Mouse (Mus musculus) myocyte (in vitro differentiated cells): ENCODE measurements around the gene Prom1. TPM values are rescaled to one million over a fixed set of nuclear protein-coding genes. Genes with fewer than 3 reads are reported as not detected.

Experiments used
- H3K27me3 ChIP-seq: one replicate; pipeline ENCODE4 v1.6.1; 2011; ENCODE audit not compliant: control insufficient read depth, insufficient read depth, insufficient read length
- H3K36me3 ChIP-seq: one replicate; pipeline ENCODE4 v1.6.1; 2011; ENCODE audit not compliant: control insufficient read depth, insufficient read depth
- H3K4me2 ChIP-seq: one replicate; pipeline ENCODE4 v1.6.1; 2011; ENCODE audit warnings: low read depth, control low read depth
- H3K4me3 ChIP-seq: one replicate; pipeline ENCODE4 v1.5.1; 2011; ENCODE audit warnings: mild to moderate bottlenecking, control low read depth, moderate library complexity
- H3K79me2 ChIP-seq: one replicate; pipeline ENCODE4 v1.6.1; 2011; ENCODE audit not compliant: control insufficient read depth, insufficient read depth
- H3ac ChIP-seq: one replicate; pipeline ENCODE4 v1.6.1; 2011; ENCODE audit not compliant: control insufficient read depth, insufficient read length
- CEBPB ChIP-seq: IDR thresholded peaks from 2 replicates; pipeline ENCODE4 v1.6.1; 2011; ENCODE audit warnings: mild to moderate bottlenecking, moderate library complexity; ENCODE audit not compliant: poor library complexity, insufficient read depth, severe bottlenecking
- E2F4 ChIP-seq: IDR thresholded peaks from one replicate; pipeline ENCODE4 v1.6.1; 2011; ENCODE audit warnings: mild to moderate bottlenecking, control low read depth, moderate library complexity; ENCODE audit not compliant: insufficient read depth
- MAX ChIP-seq: IDR thresholded peaks from one replicate; pipeline ENCODE4 v1.6.1; 2011; ENCODE audit warnings: low read depth, mild to moderate bottlenecking, control low read depth
- MYOD1 ChIP-seq, 3 experiments: IDR thresholded peaks; one replicate each; pipeline ENCODE4 v1.6.1; 2011; ENCODE audit warnings: control low read depth in 2 of 3, low read depth in 2 of 3, mild to moderate bottlenecking in 2 of 3, moderate library complexity in 1 of 3; ENCODE audit not compliant: insufficient read length in 2 of 3, control insufficient read depth in 1 of 3
- MYOG ChIP-seq, 3 experiments: IDR thresholded peaks; one replicate each; pipeline ENCODE4 v1.6.1; 2011; ENCODE audit warnings: control low read depth in 2 of 3, low read depth in 2 of 3, mild to moderate bottlenecking in 2 of 3; ENCODE audit not compliant: insufficient read length in 2 of 3, control insufficient read depth in 1 of 3, insufficient read depth in 1 of 3
- POLR2A ChIP-seq: IDR thresholded peaks from one replicate; pipeline ENCODE4 v1.6.1; 2011; ENCODE audit warnings: low read depth, mild to moderate bottlenecking, control low read depth, moderate library complexity; ENCODE audit not compliant: insufficient read length
- POLR2AphosphoS2 ChIP-seq: IDR thresholded peaks from one replicate; pipeline ENCODE4 v1.6.1; 2011; ENCODE audit warnings: low read depth, control low read depth; ENCODE audit not compliant: insufficient read length
- REST ChIP-seq: IDR thresholded peaks from one replicate; pipeline ENCODE4 v1.6.1; 2011; ENCODE audit warnings: mild to moderate bottlenecking, control low read depth, moderate library complexity; ENCODE audit not compliant: insufficient read depth, insufficient read length
- SRF ChIP-seq: IDR thresholded peaks from one replicate; pipeline ENCODE4 v1.6.1; 2011; ENCODE audit warnings: low read depth; ENCODE audit not compliant: control insufficient read depth, insufficient read length
- TCF12 ChIP-seq: IDR thresholded peaks from one replicate; pipeline ENCODE4 v1.6.1; 2011; ENCODE audit warnings: mild to moderate bottlenecking, control low read depth; ENCODE audit not compliant: poor library complexity, insufficient read depth, severe bottlenecking
- TCF3 ChIP-seq: IDR thresholded peaks from one replicate; pipeline ENCODE4 v1.6.1; 2011; ENCODE audit warnings: low read depth, control low read depth; ENCODE audit not compliant: insufficient read length
- USF1 ChIP-seq: IDR thresholded peaks from one replicate; pipeline ENCODE4 v1.6.1; 2011; ENCODE audit warnings: low read depth, mild to moderate bottlenecking, control low read depth, moderate library complexity
- polyA plus RNA-seq: library from polyadenylated mRNA; unstranded; fragments of >200 nt; fragmentation: generic; extraction: Trizol; gene quantifications from one replicate; pipeline ENCODE4 v1.2.1, GENCODE M21; 2012; ENCODE audit warnings: missing spikeins

Gene Prom1
- polyA plus RNA-seq, 1 experiment, result not detected

DNA sequence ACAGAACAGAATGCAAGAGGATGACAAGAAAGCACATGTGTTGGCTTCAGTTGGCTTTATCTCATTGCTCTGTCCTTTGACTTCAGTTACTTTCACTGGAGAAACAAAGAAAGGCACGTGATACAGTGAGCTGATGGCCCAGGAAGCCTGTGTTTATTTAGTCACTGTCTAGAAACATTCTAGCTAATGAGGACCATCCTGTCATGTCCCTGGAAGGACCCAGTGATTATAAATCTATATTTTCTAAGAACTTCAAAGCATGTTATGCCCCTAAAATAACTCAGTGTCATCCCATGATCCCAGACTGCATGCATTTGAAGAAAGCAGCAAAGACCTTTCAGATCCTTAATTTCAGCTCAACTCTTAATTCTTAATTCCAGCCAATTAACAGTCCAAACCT lies 60.1 kb downstream of the Prom1 start:
- Histone ChIP-seq H3K27me3 (peaks cover 4% of the 10 kb centered on the region), H3K4me2 (no peak overlapping the region), H3ac (no peak overlapping the region), H3K79me2 (no peaks in the 10 kb centered on the region), H3K4me3 (no peak overlapping the region), H3K36me3 (no peaks in the 10 kb centered on the region)
- TF ChIP-seq MAX (no peak), CEBPB (no peak), MYOG (IDR thresholded peaks at IDR 0.05; ENCODE audit: control insufficient read depth in 1 of 3, insufficient read depth in 1 of 3, insufficient read length in 2 of 3, low read depth in 2 of 3) (no peak), POLR2A (no peak), POLR2AphosphoS2 (no peak), SRF (no peak), E2F4 (no peak)

DNA sequence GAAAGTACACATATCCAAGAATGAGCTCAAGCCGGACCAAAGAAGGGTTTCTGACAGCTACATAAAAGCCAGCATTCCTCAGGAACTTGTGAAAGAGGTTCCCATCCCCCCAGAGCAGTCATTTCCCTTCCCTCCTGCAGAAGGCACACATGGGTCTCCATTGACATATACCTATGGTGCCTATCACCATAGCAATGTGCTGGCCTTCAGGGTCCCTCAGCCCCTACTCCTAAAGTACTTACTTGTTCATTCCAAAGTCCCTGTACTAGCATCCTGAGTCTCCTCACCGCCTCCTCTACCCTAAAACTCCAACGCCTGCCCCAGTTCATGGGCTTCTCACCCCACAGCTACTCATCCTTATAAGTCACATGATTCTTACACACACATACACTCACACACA lies 60.8 kb downstream of the Prom1 start:
- H3K79me2 ChIP-seq, result no peaks in the 10 kb centered on the region
- no peak for TF ChIP-seq MAX
- no peak for TF ChIP-seq POLR2AphosphoS2
- no peak for TF ChIP-seq TCF3
- no peak for TF ChIP-seq REST
- no peak for TF ChIP-seq TCF12
- no peak for TF ChIP-seq USF1
- TF ChIP-seq POLR2A, result no peak
- TF ChIP-seq SRF, result no peak
- no peak for TF ChIP-seq MYOD1 (IDR thresholded peaks at IDR 0.05; ENCODE audit: control insufficient read depth in 1 of 3, insufficient read length in 2 of 3, low read depth in 2 of 3)
- TF ChIP-seq MYOG (IDR thresholded peaks at IDR 0.05; ENCODE audit: control insufficient read depth in 1 of 3, insufficient read depth in 1 of 3, insufficient read length in 2 of 3, low read depth in 2 of 3), result no peak
- no peak for TF ChIP-seq E2F4
- TF ChIP-seq CEBPB, result no peak

DNA sequence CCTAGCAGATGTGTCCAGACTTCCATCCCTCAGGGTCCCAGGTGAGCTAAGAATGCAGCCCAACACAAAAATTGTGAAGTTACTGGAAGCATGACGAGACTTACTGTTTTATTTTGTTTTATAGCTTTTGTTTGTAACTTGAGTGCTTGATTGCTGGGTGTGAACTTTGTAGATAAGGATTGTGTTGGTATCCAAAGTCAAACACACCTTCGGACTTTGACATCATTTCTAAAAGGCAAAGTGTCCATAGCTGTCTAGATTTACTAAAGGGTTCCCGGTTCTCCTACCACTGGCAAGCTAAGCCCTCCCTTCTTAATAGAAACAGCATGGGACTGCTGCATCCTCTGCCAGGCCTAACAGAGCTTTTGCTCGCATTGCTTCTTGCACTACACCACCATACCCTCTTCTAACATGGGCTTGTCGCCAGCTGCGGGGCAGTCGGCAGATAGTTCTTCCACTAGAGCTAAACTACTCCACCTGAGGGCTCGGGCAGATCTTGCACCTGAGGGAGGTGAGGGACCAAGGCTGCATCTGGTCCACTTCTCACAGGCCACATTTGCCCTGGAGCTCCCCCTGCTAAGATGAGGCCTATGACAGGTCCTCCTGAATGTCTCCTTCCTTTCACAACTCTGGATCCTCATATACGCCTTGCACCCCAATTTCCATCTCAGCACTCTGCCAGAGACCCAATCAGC lies 103.4 kb downstream of the Prom1 start:
- no peak overlapping the region for H3K4me3 ChIP-seq
- no peaks in the 10 kb centered on the region for H3K79me2 ChIP-seq
- no peaks in the 10 kb centered on the region for H3K36me3 ChIP-seq
- H3K4me2 ChIP-seq, result no peak overlapping the region
- H3ac ChIP-seq, result no peak overlapping the region
- H3K27me3 ChIP-seq, result peaks cover 22% of the 10 kb centered on the region
- no peak for TF ChIP-seq REST
- TF ChIP-seq TCF12, result no peak
- no peak for TF ChIP-seq TCF3
- TF ChIP-seq POLR2AphosphoS2, result no peak
- no peak for TF ChIP-seq USF1

More for the DNA sequence above, 60.8 kb downstream of the Prom1 start:
- Histone ChIP-seq H3K4me3 (no peak overlapping the region), H3K27me3 (peaks cover 4% of the 10 kb centered on the region), H3K36me3 (no peaks in the 10 kb centered on the region), H3K4me2 (no peak overlapping the region), H3ac (no peak overlapping the region)

DNA sequence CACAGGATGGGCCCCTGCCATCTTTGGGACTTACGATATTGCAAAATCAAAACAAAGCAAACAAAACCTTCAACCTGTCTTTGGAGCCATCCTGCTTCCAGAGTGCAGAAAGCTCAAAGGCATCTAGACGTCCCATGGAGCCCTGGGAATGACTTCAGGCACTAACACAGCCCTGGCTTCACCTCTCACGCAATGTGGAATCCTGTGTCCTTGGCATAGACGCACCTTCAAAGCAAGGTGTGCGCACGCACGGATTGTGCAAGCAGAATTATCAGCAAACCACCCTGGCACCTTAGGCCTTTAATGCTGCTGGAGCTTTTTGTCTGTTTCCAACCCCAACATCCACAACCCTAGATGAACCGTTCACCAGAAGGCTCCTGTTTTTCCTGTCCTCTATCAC lies 104.2 kb downstream of the Prom1 start:
- Histone ChIP-seq H3K27me3 (peaks cover 22% of the 10 kb centered on the region), H3K79me2 (no peaks in the 10 kb centered on the region), H3K36me3 (no peaks in the 10 kb centered on the region), H3K4me2 (no peak overlapping the region), H3ac (no peak overlapping the region), H3K4me3 (no peak overlapping the region)
- TF ChIP-seq SRF, result no peak
- TF ChIP-seq E2F4, result no peak
- TF ChIP-seq MAX, result no peak
- TF ChIP-seq TCF12, result no peak
- no peak for TF ChIP-seq POLR2AphosphoS2
- no peak for TF ChIP-seq TCF3
- TF ChIP-seq MYOG (IDR thresholded peaks at IDR 0.05; ENCODE audit: control insufficient read depth in 1 of 3, insufficient read depth in 1 of 3, insufficient read length in 2 of 3, low read depth in 2 of 3), result no peak
- TF ChIP-seq USF1, result no peak
- TF ChIP-seq POLR2A, result no peak
- TF ChIP-seq CEBPB, result no peak
- TF ChIP-seq MYOD1 (IDR thresholded peaks at IDR 0.05; ENCODE audit: control insufficient read depth in 1 of 3, insufficient read length in 2 of 3, low read depth in 2 of 3), result no peak

DNA sequence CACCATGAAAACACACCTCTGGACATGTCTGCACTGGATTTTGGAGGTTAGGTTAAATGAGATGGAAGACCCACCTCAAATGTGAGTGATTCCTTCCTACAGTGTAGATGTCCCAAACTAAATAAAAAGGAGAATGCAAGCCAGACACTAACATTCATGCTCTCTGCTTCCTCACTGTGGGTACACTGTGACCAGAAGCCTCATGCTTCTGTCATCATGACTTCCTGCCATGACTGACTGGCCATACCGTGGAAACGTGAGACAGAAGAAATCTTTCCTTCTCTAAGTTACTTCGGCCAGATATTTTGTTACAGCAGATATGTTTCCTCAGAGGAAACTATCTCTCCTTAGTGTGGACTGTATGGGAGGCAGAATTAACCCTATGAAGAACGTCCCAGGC lies 105.7 kb downstream of the Prom1 start:
- Histone ChIP-seq H3K27me3 (peaks cover 22% of the 10 kb centered on the region), H3ac (no peak overlapping the region), H3K4me3 (no peak overlapping the region), H3K79me2 (no peaks in the 10 kb centered on the region), H3K36me3 (no peaks in the 10 kb centered on the region), H3K4me2 (no peak overlapping the region)
- TF ChIP-seq TCF3 (no peak), MYOD1 (IDR thresholded peaks at IDR 0.05; ENCODE audit: control insufficient read depth in 1 of 3, insufficient read length in 2 of 3, low read depth in 2 of 3) (no peak), USF1 (no peak), E2F4 (no peak)
